Mouse (Mus musculus): ENCODE results near the gene Set. TPM values are rescaled to one million over a fixed set of nuclear protein-coding genes. Genes with fewer than 3 reads are reported as not detected.

Set gene
- polyA plus RNA-seq, 1 experiment from 2014 or later = 754 TPM

GRCm38 (mm10) chr2:30112564-30112963, 55.4 kb downstream of the Set start:
- Histone ChIP-seq H3K4me1 (ENCODE audit: control insufficient read depth, insufficient read depth, low read length) (no peaks in the 10 kb centered on the region), H3K9me3 (ENCODE audit: control insufficient read depth, low read length) (no peaks in the 10 kb centered on the region), H3K9ac (ENCODE audit: low read length) (no peak overlapping the region), H3K27ac (ENCODE audit: low read depth, low read length) (no peak overlapping the region), H3K4me2 (no peak overlapping the region), H3K4me3 (ENCODE audit: low read depth, low read length) (no peak overlapping the region), H3K27me3 (ENCODE audit: control insufficient read depth, insufficient read depth, low read length) (no peaks in the 10 kb centered on the region), H3K36me3 (ENCODE audit: control insufficient read depth, insufficient read depth, low read length) (peaks cover 8% of the 10 kb centered on the region)
- 92% methylated on average over 5 of the region's 5 CpGs for WGBS
- DNase-seq (ENCODE audit: low spot score, missing footprints) = peak; percentile 10
- ATAC-seq (ENCODE audit: low FRiP score) = no peak

- DNase-seq (ENCODE audit: low spot score, missing footprints) (peak; percentile 62), ATAC-seq (ENCODE audit: low FRiP score) (no peak)
- Histone ChIP-seq H3K4me2 (no peak overlapping the region), H3K27ac (ENCODE audit: low read depth, low read length) (no peak overlapping the region), H3K36me3 (ENCODE audit: control insufficient read depth, insufficient read depth, low read length) (no peaks in the 10 kb centered on the region), H3K27me3 (ENCODE audit: control insufficient read depth, insufficient read depth, low read length) (no peaks in the 10 kb centered on the region), H3K4me1 (ENCODE audit: control insufficient read depth, insufficient read depth, low read length) (peaks cover 14% of the 10 kb centered on the region), H3K4me3 (ENCODE audit: low read depth, low read length) (no peak overlapping the region), H3K9me3 (ENCODE audit: control insufficient read depth, low read length) (no peaks in the 10 kb centered on the region), H3K9ac (ENCODE audit: low read length) (peak overlapping the region; percentile 14; the same call in 1 of the 2 replicates)
- WGBS = 19% methylated on average over 6 of the region's 6 CpGs
Measured at GRCm38 (mm10) chr2:30119641-30120051, 62.5 kb downstream of the Set start.

- peaks cover 18% of the 10 kb centered on the region for H3K4me1 ChIP-seq (ENCODE audit: control insufficient read depth, insufficient read depth, low read length)
- H3K27ac ChIP-seq (ENCODE audit: low read depth, low read length) = no peak overlapping the region
- H3K4me3 ChIP-seq (ENCODE audit: low read depth, low read length) = no peak overlapping the region
- no peak overlapping the region for H3K4me2 ChIP-seq
- H3K27me3 ChIP-seq (ENCODE audit: control insufficient read depth, insufficient read depth, low read length) = no peaks in the 10 kb centered on the region
- DNase-seq (ENCODE audit: low spot score, missing footprints) = no peak
- no peaks in the 10 kb centered on the region for H3K9me3 ChIP-seq (ENCODE audit: control insufficient read depth, low read length)
- ATAC-seq (ENCODE audit: low FRiP score) = no peak
- WGBS = 83% methylated on average over 4 of the region's 4 CpGs
- H3K36me3 ChIP-seq (ENCODE audit: control insufficient read depth, insufficient read depth, low read length) = no peaks in the 10 kb centered on the region
- H3K9ac ChIP-seq (ENCODE audit: low read length) = no peak overlapping the region
Measured at GRCm38 (mm10) chr2:30120269-30120668, 63.1 kb downstream of the Set start.

Other genes starting within 250 kb of the Set start
- 18.5 and 21.5 TPM in 2 replicates for gene Urm1, start 237.3 kb upstream of the Set start, polyA plus RNA-seq (2014; fragmentation: Nextera tagmentation; extraction: Ambion mirVana)
- gene Cercam, start 188.2 kb upstream of the Set start, polyA plus RNA-seq (2014; fragmentation: Nextera tagmentation; extraction: Ambion mirVana) = 13.4 and 14.0 TPM in 2 replicates
- gene Odf2, start 168.2 kb upstream of the Set start, polyA plus RNA-seq (2014; fragmentation: Nextera tagmentation; extraction: Ambion mirVana) = 79.4 and 86.7 TPM in 2 replicates
- 52.5 and 57.4 TPM in 2 replicates for gene Gle1, start 122.0 kb upstream of the Set start, polyA plus RNA-seq (2014; fragmentation: Nextera tagmentation; extraction: Ambion mirVana)
- 136 and 144 TPM in 2 replicates for gene Sptan1, start 91.8 kb upstream of the Set start, polyA plus RNA-seq (2014; fragmentation: Nextera tagmentation; extraction: Ambion mirVana)
- 25.5 and 25.9 TPM in 2 replicates for gene Wdr34, start 8.5 kb upstream of the Set start, polyA plus RNA-seq (2014; fragmentation: Nextera tagmentation; extraction: Ambion mirVana)
- 6.4 and 8.4 TPM in 2 replicates for gene Pkn3, start 20.3 kb downstream of the Set start, polyA plus RNA-seq (2014; fragmentation: Nextera tagmentation; extraction: Ambion mirVana)
- gene Zdhhc12, start 36.3 kb downstream of the Set start, polyA plus RNA-seq (2014; fragmentation: Nextera tagmentation; extraction: Ambion mirVana) = 28.0 and 30.6 TPM in 2 replicates
- 5.1 and 6.0 TPM in 2 replicates for gene Zer1, start 67.2 kb downstream of the Set start, polyA plus RNA-seq (2014; fragmentation: Nextera tagmentation; extraction: Ambion mirVana)
- 12.1 and 13.3 TPM in 2 replicates for gene Tbc1d13, start 76.4 kb downstream of the Set start, polyA plus RNA-seq (2014; fragmentation: Nextera tagmentation; extraction: Ambion mirVana)
- gene Endog, start 114.1 kb downstream of the Set start, polyA plus RNA-seq (2014; fragmentation: Nextera tagmentation; extraction: Ambion mirVana) = 11.6 and 13.7 TPM in 2 replicates
- 65.0 and 69.8 TPM in 2 replicates for gene Spout1, start 121.1 kb downstream of the Set start, polyA plus RNA-seq (2014; fragmentation: Nextera tagmentation; extraction: Ambion mirVana)
- gene Kyat1, start 148.5 kb downstream of the Set start, polyA plus RNA-seq (2014; fragmentation: Nextera tagmentation; extraction: Ambion mirVana) = 8.2 and 9.6 TPM in 2 replicates
- gene Lrrc8a, start 180.3 kb downstream of the Set start, polyA plus RNA-seq (2014; fragmentation: Nextera tagmentation; extraction: Ambion mirVana) = 49.2 and 51.7 TPM in 2 replicates
- 0.05 and 0.21 TPM in 2 replicates for gene Gm28035, start 183.2 kb downstream of the Set start, polyA plus RNA-seq (2014; fragmentation: Nextera tagmentation; extraction: Ambion mirVana)
- gene Phyhd1, start 208.8 kb downstream of the Set start, polyA plus RNA-seq (2014; fragmentation: Nextera tagmentation; extraction: Ambion mirVana) = 2.9 and 3.5 TPM in 2 replicates
- not detected in 2 replicates for gene Gm28038, start 223.7 kb downstream of the Set start, polyA plus RNA-seq (2014; fragmentation: Nextera tagmentation; extraction: Ambion mirVana)
- gene Dolk, start 229.0 kb downstream of the Set start, polyA plus RNA-seq (2014; fragmentation: Nextera tagmentation; extraction: Ambion mirVana) = 23.6 and 25.7 TPM in 2 replicates
- gene Nup188, start 229.0 kb downstream of the Set start, polyA plus RNA-seq (2014; fragmentation: Nextera tagmentation; extraction: Ambion mirVana) = 46.0 and 53.7 TPM in 2 replicates